Mouse (Mus musculus) frontal cortex, postnatal 10 days (tissue): ENCODE measurements at regions not wholly inside any gene's neighbourhood (a gene's known extent, or its start where the extent isn't known, plus 50 kb on each side); places are given as distances from the start of the nearest gene placed in this dataset.
"Not testable (repeated sequence)": the region's sequence is repeated elsewhere in the genome, so short reads cannot be mapped to it uniquely, and the experiment has no call there.

Source experiments
- DNase-seq, 2 experiments: peaks; one replicate each; pipeline ENCODE4 v3.0.0; 2022; ENCODE audit warnings: low spot score in 2 of 2, mixed read lengths in 1 of 2

DNA sequence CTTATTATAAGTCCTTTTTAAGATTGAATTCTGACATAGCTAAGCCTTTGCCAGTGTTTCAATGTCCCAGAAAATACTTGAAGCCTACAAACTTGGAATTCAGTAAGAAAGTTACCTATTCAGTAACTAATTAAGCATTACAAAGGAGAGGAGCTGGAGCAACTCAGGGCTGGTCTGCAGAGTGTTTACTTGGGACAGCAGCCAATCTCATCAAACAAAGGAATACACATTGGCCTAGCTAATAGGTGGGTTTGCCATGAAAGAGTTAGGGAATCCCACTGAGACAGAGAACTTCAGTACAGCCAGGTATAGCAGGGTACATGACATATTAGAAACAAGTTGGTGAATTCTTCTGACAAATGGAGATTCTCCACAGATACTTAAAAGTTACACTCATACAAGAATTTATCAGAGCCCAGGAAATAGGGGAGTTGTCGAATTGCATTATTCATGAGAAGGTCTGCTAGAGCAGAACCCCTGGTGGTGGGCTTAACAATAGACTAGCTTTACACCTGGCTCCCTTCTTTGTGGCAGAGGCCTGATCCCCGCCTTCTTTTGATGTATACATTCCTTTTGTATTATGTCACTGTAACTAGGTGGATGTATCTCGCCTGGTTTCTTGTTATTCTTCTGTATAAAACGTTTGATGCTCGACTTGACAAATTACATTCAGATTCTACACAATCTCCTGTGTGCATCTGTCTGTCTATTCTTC lies 525.2 kb downstream of the 4930447F04Rik start:
- not testable (repeated sequence) for DNase-seq

DNA sequence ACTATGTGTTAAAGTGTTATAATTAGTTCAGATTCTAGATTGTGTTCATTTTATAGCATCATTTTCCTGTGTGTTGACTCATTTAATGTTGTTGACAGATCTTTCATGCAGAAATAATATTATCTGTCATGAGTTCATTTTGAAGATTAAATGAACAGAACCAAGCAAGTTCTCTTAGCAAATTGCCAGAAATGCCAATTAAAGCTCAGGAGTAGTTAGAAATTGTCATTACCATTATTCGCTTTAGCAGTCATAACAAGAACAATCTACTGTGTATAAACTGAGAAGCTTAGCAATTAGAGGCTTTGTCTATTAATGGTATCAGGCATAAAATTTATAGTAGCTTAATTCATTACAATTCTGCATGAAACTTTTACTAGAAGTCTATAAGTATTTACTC lies 534.2 kb downstream of the 4930447F04Rik start:
- DNase-seq: no peak

DNA sequence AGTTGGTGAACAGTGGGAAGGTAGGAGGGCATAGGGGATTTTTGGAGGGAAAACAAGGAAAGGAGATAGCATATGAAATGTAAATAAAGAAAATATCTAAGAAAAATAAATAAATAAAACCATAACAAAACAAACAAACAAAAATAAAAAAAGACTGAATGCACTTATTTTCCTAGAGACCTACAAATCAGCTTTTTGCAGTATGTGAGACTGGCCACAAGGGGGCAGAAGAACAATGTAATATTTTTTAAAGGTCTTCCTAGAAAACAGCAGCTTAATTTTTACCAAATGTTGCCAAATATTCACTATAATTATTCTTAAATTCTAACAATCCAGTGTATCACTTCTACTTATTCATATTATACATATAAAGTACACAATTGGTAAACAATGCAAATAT lies 569.4 kb downstream of the 4930447F04Rik start:
- peak in 1 of 2 experiments; percentile 7 for DNase-seq

DNA sequence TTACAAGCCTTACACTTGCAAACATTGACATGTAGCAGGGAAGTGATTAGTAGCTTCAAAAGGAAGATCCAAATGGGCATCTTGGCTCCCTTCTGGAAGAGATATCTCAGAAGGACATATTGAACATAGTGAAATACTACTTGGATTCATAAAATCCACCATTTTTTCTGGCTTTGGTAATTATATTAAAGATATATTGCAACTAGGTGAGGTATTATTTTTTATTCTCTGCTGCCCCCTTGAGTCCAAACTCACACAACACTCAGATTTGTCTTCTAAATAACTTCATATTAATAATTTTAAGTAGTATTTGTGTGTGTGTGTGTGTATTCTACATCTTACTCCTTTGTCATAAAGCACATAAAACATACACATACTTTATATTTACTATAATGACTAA lies 588.5 kb downstream of the 4930447F04Rik start:
- no peak for DNase-seq
